Mouse (Mus musculus) CH12.LX (cell line): ENCODE results near the gene Dlx3. TPM values are rescaled to one million over a fixed set of nuclear protein-coding genes. Genes with fewer than 3 reads are reported as not detected.

Source experiments
- DNase-seq: peaks from one replicate; pipeline ENCODE4 v3.0.0-alpha.2; 2013; ENCODE audit errors: extremely low read depth
- H3K27ac ChIP-seq: 2 replicates; pipeline ENCODE4 v1.5.1; 2012; ENCODE audit warnings: low read depth, mild to moderate bottlenecking, control low read depth, moderate library complexity; ENCODE audit not compliant: insufficient read depth
- H3K27me3 ChIP-seq: replicated peaks from 2 replicates; pipeline ENCODE3; 2012; ENCODE audit warnings: inconsistent platforms
- H3K36me3 ChIP-seq, 2 experiments: replicated peaks in 1 of 2; 2 replicates each; pipeline versions ENCODE3 to v1.6.1; 2012; ENCODE audit warnings: inconsistent platforms in 1 of 2, low read length in 1 of 2, mild to moderate bottlenecking in 1 of 2, mixed read lengths in 1 of 2, moderate library complexity in 1 of 2; ENCODE audit not compliant: control insufficient read depth in 1 of 2, insufficient read depth in 1 of 2
- H3K4me1 ChIP-seq, 2 experiments: 2 replicates each; pipeline ENCODE4 v1.6.1; 2012; ENCODE audit warnings: inconsistent platforms in 1 of 2, moderate library complexity in 1 of 2; ENCODE audit not compliant: insufficient read depth in 2 of 2, control insufficient read depth in 1 of 2
- H3K4me2 ChIP-seq: 2 replicates; pipeline ENCODE4 v1.6.1; 2012; ENCODE audit warnings: low read depth, mild to moderate bottlenecking, control low read depth; ENCODE audit not compliant: poor library complexity, insufficient read depth, severe bottlenecking
- H3K4me3 ChIP-seq, 3 experiments: fragments of 150-350 bp in 1 of 3; sonication (generic) in 1 of 3; replicated peaks in 1 of 3; 2 replicates each; pipeline versions ENCODE3 to v1.5.1; 2011 to 2012; ENCODE audit warnings: low read depth in 2 of 3, low read length in 2 of 3, mild to moderate bottlenecking in 2 of 3, moderate library complexity in 2 of 3, control low read depth in 1 of 3, improper control_type of control experiment in 1 of 3, inconsistent platforms in 1 of 3, mixed read lengths in 1 of 3; ENCODE audit not compliant: poor library complexity in 1 of 3
- H3K79me2 ChIP-seq: replicated peaks from 2 replicates; pipeline ENCODE4 v1.6.1; 2012; ENCODE audit warnings: mild to moderate bottlenecking, moderate library complexity; ENCODE audit not compliant: control insufficient read depth, poor library complexity, insufficient read depth, severe bottlenecking; ENCODE audit errors: extremely low read depth
- H3K9ac ChIP-seq: 2 replicates; pipeline ENCODE4 v1.6.1; 2012; ENCODE audit warnings: low read depth, mild to moderate bottlenecking, control low read depth, moderate library complexity; ENCODE audit not compliant: insufficient read depth
- H3K9me3 ChIP-seq: replicated peaks from 2 replicates; pipeline ENCODE3; 2012; ENCODE audit warnings: low read length, inconsistent platforms, mixed read lengths
- BHLHE40 ChIP-seq: IDR thresholded peaks from 2 replicates; pipeline ENCODE4 v1.6.1; 2011; ENCODE audit warnings: mild to moderate bottlenecking, low read depth, low read length, improper control_type of control experiment
- CHD1 ChIP-seq: IDR thresholded peaks from 2 replicates; pipeline ENCODE4 v1.6.1; 2012; ENCODE audit warnings: low read depth, low read length, improper control_type of control experiment, inconsistent platforms
- CTCF ChIP-seq, 2 experiments: IDR thresholded peaks in 1 of 2; conservative IDR thresholded peaks in 1 of 2; 2 replicates each; pipeline ENCODE4 v1.5.1; 2011 to 2012; ENCODE audit warnings: low read depth in 2 of 2, low read length in 2 of 2, improper control_type of control experiment in 1 of 2, inconsistent platforms in 1 of 2, mild to moderate bottlenecking in 1 of 2, moderate library complexity in 1 of 2
- E2F4 ChIP-seq: IDR thresholded peaks from 2 replicates; pipeline ENCODE4 v1.6.1; 2011; ENCODE audit warnings: low read depth, low read length, improper control_type of control experiment; ENCODE audit not compliant: insufficient replicate concordance
- EP300 ChIP-seq: IDR thresholded peaks from 2 replicates; pipeline ENCODE4 v1.6.1; 2011; ENCODE audit warnings: low read length, improper control_type of control experiment
- GABPA ChIP-seq: IDR thresholded peaks from 2 replicates; pipeline ENCODE4 v1.6.1; 2012; ENCODE audit warnings: low read depth, low read length, improper control_type of control experiment, inconsistent platforms; ENCODE audit not compliant: insufficient replicate concordance
- IRF4 ChIP-seq: IDR thresholded peaks from 2 replicates; pipeline ENCODE4 v1.6.1; 2014; ENCODE audit warnings: low read depth, mild to moderate bottlenecking, inconsistent platforms, low read length, improper control_type of control experiment
- JUND ChIP-seq: conservative IDR thresholded peaks from 2 replicates; pipeline ENCODE4 v1.6.1; 2011; ENCODE audit warnings: low read depth, low read length, improper control_type of control experiment
- MAFK ChIP-seq: IDR thresholded peaks from 2 replicates; pipeline ENCODE4 v1.6.1; 2011; ENCODE audit warnings: low read length, improper control_type of control experiment; ENCODE audit not compliant: insufficient replicate concordance
- MAX ChIP-seq: IDR thresholded peaks from 2 replicates; pipeline ENCODE4 v1.6.1; 2011; ENCODE audit warnings: low read length, improper control_type of control experiment
- MEF2A ChIP-seq: IDR thresholded peaks from 2 replicates; pipeline ENCODE4 v1.6.1; 2014; ENCODE audit warnings: low read depth, mild to moderate bottlenecking, inconsistent platforms, low read length, improper control_type of control experiment, borderline replicate concordance
- NELFE ChIP-seq: IDR thresholded peaks from 2 replicates; pipeline ENCODE4 v1.6.1; 2011; ENCODE audit warnings: low read depth, low read length, improper control_type of control experiment
- POLR2A ChIP-seq: IDR thresholded peaks from 2 replicates; pipeline ENCODE4 v1.6.1; 2011; ENCODE audit warnings: low read depth, mild to moderate bottlenecking, improper control_type of control experiment, low read length
- RCOR1 ChIP-seq: conservative IDR thresholded peaks from 2 replicates; pipeline ENCODE4 v1.6.1; 2012; ENCODE audit warnings: low read depth, mild to moderate bottlenecking, inconsistent platforms, low read length, improper control_type of control experiment
- SIN3A ChIP-seq: IDR thresholded peaks from 2 replicates; pipeline ENCODE4 v1.6.1; 2012; ENCODE audit warnings: low read length, improper control_type of control experiment, inconsistent platforms
- SMC3 ChIP-seq: IDR thresholded peaks from 2 replicates; pipeline ENCODE4 v1.6.1; 2011; ENCODE audit warnings: low read depth, low read length, improper control_type of control experiment
- UBTF ChIP-seq: IDR thresholded peaks from 2 replicates; pipeline ENCODE4 v1.6.1; 2012; ENCODE audit warnings: low read depth, mild to moderate bottlenecking, inconsistent platforms, low read length, improper control_type of control experiment, moderate library complexity
- USF2 ChIP-seq: conservative IDR thresholded peaks from 2 replicates; pipeline ENCODE4 v1.6.1; 2011; ENCODE audit warnings: low read depth, low read length, improper control_type of control experiment
- ZKSCAN1 ChIP-seq: IDR thresholded peaks from 2 replicates; pipeline ENCODE4 v1.6.1; 2012; ENCODE audit warnings: low read depth, inconsistent platforms, low read length, improper control_type of control experiment, borderline replicate concordance
- ZMIZ1 ChIP-seq: IDR thresholded peaks from 2 replicates; pipeline ENCODE4 v1.6.1; 2012; ENCODE audit warnings: low read depth, mild to moderate bottlenecking, inconsistent platforms, low read length, improper control_type of control experiment
- ZNF384 ChIP-seq: IDR thresholded peaks from 2 replicates; pipeline ENCODE4 v1.6.1; 2012; ENCODE audit warnings: low read depth, low read length, improper control_type of control experiment, inconsistent platforms
- dilution Hi-C: fragments of 300-500 bp; cut with MboI; formaldehyde crosslinking; loops from 2 replicates; pipeline ENCODE4 v1.14.3; 2020; ENCODE audit warnings: low sequenced_read_pairs; ENCODE audit not compliant: extremely low pct_unique_long_range_greater_than_20kb, extremely low pct_ligation_motif_present
- in situ Hi-C: fragments of 300-500 bp; cut with MboI; formaldehyde crosslinking; loops from 3 replicates; pipeline ENCODE4 v1.14.3; 2019; ENCODE audit warnings: low sequenced_read_pairs, low pct_ligation_motif_present, low pct_unique_long_range_greater_than_20kb, mixed read lengths
- polyA plus RNA-seq: library from polyadenylated mRNA; unstranded; fragments of >175 nt; gene quantifications from 2 replicates; pipeline ENCODE4 v1.2.1, GENCODE M21; 2012; ENCODE audit warnings: low read depth; ENCODE audit not compliant: insufficient read length
- total RNA-seq, 2 experiments: library from RNA; depleted of rRNA; stranded (reverse); fragments of 300-350 nt in 1 of 2; fragments of >200 nt in 1 of 2; gene quantifications; 2 replicates each; pipeline ENCODE4 v1.2.3; 2012 to 2014

Gene Dlx3
- total and polyA plus RNA-seq, 3 experiments, result 0.08 to 0.55 (median 0.17) TPM

DNA sequence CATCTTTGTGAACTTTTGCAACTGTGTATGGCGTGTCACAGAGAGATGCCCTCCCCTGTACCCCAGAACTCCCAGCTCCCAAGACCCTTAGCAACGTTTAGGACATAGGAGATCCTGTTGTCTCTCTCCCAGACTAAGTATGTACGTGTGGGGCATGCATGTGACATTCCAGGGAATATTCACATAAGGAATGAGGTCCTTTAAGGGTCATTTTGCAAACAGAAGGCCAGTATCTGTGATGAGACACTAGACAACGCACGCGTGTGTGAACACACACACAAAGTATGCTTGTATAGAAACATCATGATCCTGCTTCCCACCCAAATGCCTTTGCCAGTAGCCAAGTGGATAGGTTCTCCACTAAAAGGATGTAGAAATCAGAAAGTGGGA, 2.2 kb downstream of the Dlx3 start:
- no peak overlapping the region for H3K4me3 ChIP-seq
- peaks cover 77% of the 10 kb centered on the region for H3K27me3 ChIP-seq
- H3K27ac ChIP-seq, result no peak overlapping the region
- no peaks in the 10 kb centered on the region for H3K9me3 ChIP-seq
- no peak overlapping the region for H3K9ac ChIP-seq
- in situ Hi-C loops (loop anchor here (5.0 to 10.0 kb wide), 2 partner anchors 115 to 383 kb away; no protein-coding TSS in a partner anchor), dilution Hi-C loops (no loop called here)
- DNase-seq, result no peak
- no peaks in the 10 kb centered on the region for H3K36me3 ChIP-seq
- no peak for TF ChIP-seq UBTF
- TF ChIP-seq POLR2A, result no peak
- TF ChIP-seq NELFE, result no peak
- no peak for TF ChIP-seq ZMIZ1
- TF ChIP-seq JUND, result no peak
- no peak for TF ChIP-seq CTCF (conservative IDR thresholded peaks at IDR 0.05 in 1 of 2, IDR thresholded peaks at IDR 0.05 in 1 of 2; ENCODE audit: low read depth in 2 of 2, low read length in 2 of 2)
- no peak for TF ChIP-seq MAX
- no peak for TF ChIP-seq IRF4
- TF ChIP-seq SIN3A, result no peak
- no peak for TF ChIP-seq EP300
- no peak for TF ChIP-seq E2F4
- TF ChIP-seq RCOR1, result no peak
- no peak for TF ChIP-seq MAFK
- TF ChIP-seq MEF2A, result no peak
- TF ChIP-seq GABPA, result no peak
- no peak for TF ChIP-seq SMC3
- TF ChIP-seq ZKSCAN1, result no peak
- TF ChIP-seq BHLHE40, result no peak
- no peak for TF ChIP-seq CHD1
- no peak for TF ChIP-seq USF2
- no peak overlapping the region for H3K4me2 ChIP-seq
- no peaks in the 10 kb centered on the region for H3K79me2 ChIP-seq
- H3K4me1 ChIP-seq, result peaks cover 0 to 4% of the 10 kb centered on the region in 2 experiments; a peak in 2 of 4 replicates

DNA sequence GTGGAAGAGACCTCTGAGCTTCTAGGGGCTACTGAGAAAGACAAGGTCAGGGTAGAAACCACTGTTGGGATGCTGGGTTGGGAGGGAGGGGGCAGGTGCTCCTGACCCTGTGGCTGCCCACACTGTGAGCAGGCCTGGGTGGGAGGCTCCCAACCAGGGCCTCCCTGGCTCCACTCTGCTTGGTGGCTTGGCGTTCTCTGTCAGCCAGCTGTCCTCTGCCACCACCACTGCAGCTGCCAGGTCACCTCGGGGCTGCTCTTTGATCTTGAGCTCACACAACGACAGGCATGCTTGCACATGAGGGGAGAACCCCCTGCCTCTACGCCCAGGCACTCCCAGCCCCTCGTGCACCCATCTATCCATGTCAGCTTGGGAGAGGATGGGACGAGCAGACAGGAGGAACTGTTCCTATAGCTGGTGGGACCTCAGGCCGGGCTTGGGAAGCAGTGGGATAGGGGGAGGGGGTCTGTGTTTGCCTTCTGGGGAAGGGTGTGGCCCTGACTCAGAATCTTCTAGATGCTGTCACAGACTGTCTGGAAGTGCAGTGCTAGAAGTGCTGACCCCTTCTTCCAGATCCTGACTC, 5.5 kb downstream of the Dlx3 start:
- Histone ChIP-seq H3K27me3 (peaks cover 87% of the 10 kb centered on the region), H3K27ac (no peak overlapping the region), H3K4me1 (peaks cover 0 to 4% of the 10 kb centered on the region in 2 experiments; a peak in 1 of 4 replicates), H3K4me3 (no peak overlapping the region), H3K9ac (no peak overlapping the region), H3K9me3 (no peaks in the 10 kb centered on the region), H3K36me3 (no peaks in the 10 kb centered on the region), H3K79me2 (no peaks in the 10 kb centered on the region), H3K4me2 (no peak overlapping the region)
- in situ Hi-C loops, result loop anchor here (10.0 kb wide), 1 partner anchor 379 kb away; no protein-coding TSS in a partner anchor
- dilution Hi-C loops, result loop anchor here (25.0 kb wide), 1 partner anchor 112 kb away; no protein-coding TSS in a partner anchor
- TF ChIP-seq MAX, result no peak
- TF ChIP-seq ZNF384, result no peak
- TF ChIP-seq RCOR1, result no peak
- no peak for DNase-seq
